Mouse (Mus musculus) cerebellum, adult 11-12 months (tissue): ENCODE results near the gene Bmp5.
"Not testable (repeated sequence)": the region's sequence is repeated elsewhere in the genome, so short reads cannot be mapped to it uniquely, and the experiment has no call there.

ENCODE experiments used
- DNase-seq: peaks from one replicate; pipeline ENCODE4 v3.0.0; 2022

Bmp5 gene

GRCm38 (mm10) chr9:75775129-75775845 lies at the start of gene Bmp5:
Bmp5 (plus strand) TSS chr9:75775364.
- DNase-seq, result no peak

- DNase-seq, result no peak
These were observed 15.1 kb upstream of the Bmp5 start for GRCm38 (mm10) chr9:75760075-75760474.

- no peak for DNase-seq
These were observed 13.6 kb upstream of the Bmp5 start for GRCm38 (mm10) chr9:75761567-75761966.

- DNase-seq, result no peak
These were observed 12.7 kb upstream of the Bmp5 start for GRCm38 (mm10) chr9:75762487-75762886.

- DNase-seq, result no peak
These were observed 10.4 kb upstream of the Bmp5 start for GRCm38 (mm10) chr9:75764792-75765191.

GRCm38 (mm10) chr9:75766521-75766920 lies 8.6 kb upstream of the Bmp5 start:
- DNase-seq, result no peak

- no peak for DNase-seq
These were observed 6.1 kb upstream of the Bmp5 start for GRCm38 (mm10) chr9:75769042-75769441.

GRCm38 (mm10) chr9:75776153-75776552 lies 989 bp downstream of the Bmp5 start:
- DNase-seq, result no peak

GRCm38 (mm10) chr9:75778762-75779346 lies 3.7 kb downstream of the Bmp5 start:
- DNase-seq, result no peak

- no peak for DNase-seq
These were observed 5.6 kb downstream of the Bmp5 start for GRCm38 (mm10) chr9:75780558-75781276.

- DNase-seq, result no peak
These were observed 6.4 kb downstream of the Bmp5 start for GRCm38 (mm10) chr9:75781600-75781999.

- no peak for DNase-seq
These were observed 8.4 kb downstream of the Bmp5 start for GRCm38 (mm10) chr9:75783573-75783972.

- DNase-seq, result no peak
These were observed 10.8 kb downstream of the Bmp5 start for GRCm38 (mm10) chr9:75785959-75786358.

- DNase-seq, result no peak
These were observed 12.0 kb downstream of the Bmp5 start for GRCm38 (mm10) chr9:75787121-75787520.

- no peak for DNase-seq
These were observed 14.8 kb downstream of the Bmp5 start for GRCm38 (mm10) chr9:75789879-75790428.

GRCm38 (mm10) chr9:75804940-75805339 lies 29.8 kb downstream of the Bmp5 start:
- no peak for DNase-seq

GRCm38 (mm10) chr9:75808179-75808578 lies 33.0 kb downstream of the Bmp5 start:
- DNase-seq, result not testable (repeated sequence)

GRCm38 (mm10) chr9:75808659-75809058 lies 33.5 kb downstream of the Bmp5 start:
- no peak for DNase-seq

- DNase-seq, result no peak
These were observed 40.0 kb downstream of the Bmp5 start for GRCm38 (mm10) chr9:75815161-75815560.

- DNase-seq, result no peak
These were observed 43.2 kb downstream of the Bmp5 start for GRCm38 (mm10) chr9:75818400-75818799.

GRCm38 (mm10) chr9:75832468-75832867 lies 57.3 kb downstream of the Bmp5 start:
- DNase-seq, result no peak

GRCm38 (mm10) chr9:75833189-75833732 lies 58.1 kb downstream of the Bmp5 start:
- no peak for DNase-seq

- no peak for DNase-seq
These were observed 64.3 kb downstream of the Bmp5 start for GRCm38 (mm10) chr9:75839450-75839849.
